Mouse (Mus musculus) heart, embryonic 11.5 days (tissue): Measurements from ENCODE around the gene Ppp1r35. TPM values are rescaled to one million over a fixed set of nuclear protein-coding genes. Genes with fewer than 3 reads are reported as not detected.

Experiments
- ATAC-seq: fragments of 200-750 bp; cut with Nextera tagmentation; replicated peaks from 2 replicates; pipeline ENCODE4 v1.8.0; 2017; ENCODE audit warnings: moderate library complexity; ENCODE audit not compliant: insufficient number of reproducible peaks, low FRiP score, low TSS enrichment
- H3K27ac ChIP-seq: fragments of 300-500 bp; sonication (generic); 2 replicates; pipeline ENCODE4 v1.5.1; 2014; ENCODE audit warnings: mild to moderate bottlenecking, low read depth, low read length
- H3K27me3 ChIP-seq: fragments of 300-500 bp; sonication (generic); 2 replicates; pipeline ENCODE4 v1.6.1; 2014; ENCODE audit warnings: mild to moderate bottlenecking, low read length, mixed read lengths; ENCODE audit not compliant: control insufficient read depth, insufficient read depth
- H3K36me3 ChIP-seq: fragments of 300-500 bp; sonication (generic); 2 replicates; pipeline ENCODE4 v1.6.1; 2014; ENCODE audit warnings: mild to moderate bottlenecking, low read length, moderate library complexity, mixed read lengths; ENCODE audit not compliant: control insufficient read depth, insufficient read depth
- H3K4me1 ChIP-seq: fragments of 300-500 bp; sonication (generic); 2 replicates; pipeline ENCODE4 v1.6.1; 2014; ENCODE audit warnings: low read length; ENCODE audit not compliant: control insufficient read depth, insufficient read depth
- H3K4me2 ChIP-seq: fragments of 300-500 bp; sonication (generic); 2 replicates; pipeline ENCODE4 v1.6.1; 2014; ENCODE audit warnings: mild to moderate bottlenecking, moderate library complexity
- H3K4me3 ChIP-seq: fragments of 300-500 bp; sonication (generic); 2 replicates; pipeline ENCODE4 v1.5.1; 2014; ENCODE audit warnings: low read depth, low read length
- H3K9ac ChIP-seq: fragments of 300-500 bp; sonication (generic); 2 replicates; pipeline ENCODE4 v1.6.1; 2014; ENCODE audit warnings: mild to moderate bottlenecking, low read depth, low read length, moderate library complexity
- H3K9me3 ChIP-seq: fragments of 300-500 bp; sonication (generic); replicated peaks from 2 replicates; pipeline ENCODE4 v1.6.1; 2016; ENCODE audit warnings: low read length; ENCODE audit not compliant: control insufficient read depth
- WGBS: fragments of 180-500 bp; shearing (Covaris S2); extraction: QIAGEN DNeasy Blood & Tissue Kit; methylation state at CpG from one replicate; pipeline ENCODE4 v1.1.7; 2014; ENCODE audit not compliant: insufficient replicate concordance; 5-methylcytosine and 5-hydroxymethylcytosine counted together
- polyA plus RNA-seq: library from polyadenylated mRNA; unstranded; fragments of >200 nt; fragmentation: Nextera tagmentation; extraction: Ambion mirVana; gene quantifications from 2 replicates; pipeline ENCODE4 v1.2.1, GENCODE M21; 2014

Gene Ppp1r35
- polyA plus RNA-seq, 1 experiment from 2014 or later: 35.3 TPM

- peak overlapping the region; percentile 69 for H3K4me3 ChIP-seq
- H3K27me3 ChIP-seq: no peaks in the 10 kb centered on the region
- no peak for ATAC-seq
- H3K4me2 ChIP-seq: peak overlapping the region; percentile 95
- no peaks in the 10 kb centered on the region for H3K9me3 ChIP-seq
- H3K9ac ChIP-seq: peak overlapping the region; percentile 77; the same call in 1 of the 2 replicates
- no peak overlapping the region for H3K27ac ChIP-seq
- H3K4me1 ChIP-seq: peaks cover 17% of the 10 kb centered on the region
- no peaks in the 10 kb centered on the region for H3K36me3 ChIP-seq
- 61% methylated on average over 10 of the region's 10 CpGs for WGBS
Observed at GRCm38 (mm10) chr5:137742048-137742447, 36.6 kb upstream of the Ppp1r35 start.

GRCm38 (mm10) chr5:137742836-137743235, 35.8 kb upstream of the Ppp1r35 start:
- Histone ChIP-seq H3K27ac (no peak overlapping the region), H3K36me3 (no peaks in the 10 kb centered on the region), H3K4me2 (no peak overlapping the region), H3K9ac (no peak overlapping the region), H3K4me3 (no peak overlapping the region), H3K4me1 (peaks cover 17% of the 10 kb centered on the region), H3K27me3 (no peaks in the 10 kb centered on the region), H3K9me3 (no peaks in the 10 kb centered on the region)
- ATAC-seq: no peak
- 92% methylated on average over 6 of the region's 6 CpGs for WGBS

- Histone ChIP-seq H3K4me2 (no peak overlapping the region), H3K4me3 (no peak overlapping the region), H3K27ac (no peak overlapping the region), H3K4me1 (peaks cover 25% of the 10 kb centered on the region), H3K9me3 (no peaks in the 10 kb centered on the region), H3K27me3 (no peaks in the 10 kb centered on the region), H3K36me3 (no peaks in the 10 kb centered on the region), H3K9ac (no peak overlapping the region)
- WGBS: 90% methylated on average over 7 of the region's 7 CpGs
- no peak for ATAC-seq
Observed at GRCm38 (mm10) chr5:137744197-137744596, 34.5 kb upstream of the Ppp1r35 start.

GRCm38 (mm10) chr5:137745214-137746171, 33.2 kb upstream of the Ppp1r35 start, which contains the start of gene Tsc22d4:
Tsc22d4 (plus strand) TSS chr5:137745730.
- H3K27ac ChIP-seq: peak within 1 kb of the TSS; percentile 95
- peak; percentile 83 for ATAC-seq
- WGBS: 5% methylated on average over 28 of the region's 28 CpGs

GRCm38 (mm10) chr5:137746282-137746850, 32.3 kb upstream of the Ppp1r35 start:
- Histone ChIP-seq H3K4me3 (peak overlapping the region; percentile 75), H3K4me1 (peaks cover 33% of the 10 kb centered on the region), H3K9me3 (no peaks in the 10 kb centered on the region), H3K36me3 (peaks cover 2% of the 10 kb centered on the region; the same call in 1 of the 2 replicates), H3K4me2 (peak overlapping the region; percentile 87), H3K9ac (peak overlapping the region; percentile 94), H3K27ac (peak overlapping the region; percentile 95), H3K27me3 (no peaks in the 10 kb centered on the region)
- WGBS: under 1% methylated on average over 20 of the region's 20 CpGs
- peak; percentile 60 for ATAC-seq

More at GRCm38 (mm10) chr5:137745214-137746171, 33.2 kb upstream of the Ppp1r35 start, which contains the start of gene Tsc22d4:
- peak within 1 kb of the TSS; percentile 94 for H3K9ac ChIP-seq
- no peaks in the 10 kb centered on the region for H3K9me3 ChIP-seq
- no peaks in the 10 kb centered on the region for H3K27me3 ChIP-seq
- H3K4me2 ChIP-seq: peak within 1 kb of the TSS; percentile 87
- H3K36me3 ChIP-seq: no peaks in the 10 kb centered on the region
- peak within 1 kb of the TSS; percentile 75 for H3K4me3 ChIP-seq
- H3K4me1 ChIP-seq: peaks cover 25% of the 10 kb centered on the region

GRCm38 (mm10) chr5:137746851-137747325, 31.8 kb upstream of the Ppp1r35 start:
- no peak for ATAC-seq

GRCm38 (mm10) chr5:137747326-137747961, 31.2 kb upstream of the Ppp1r35 start:
- Histone ChIP-seq H3K4me1 (peaks cover 36% of the 10 kb centered on the region), H3K27ac (peak overlapping the region; percentile 95), H3K27me3 (no peaks in the 10 kb centered on the region), H3K9ac (peak overlapping the region; percentile 94), H3K4me3 (peak overlapping the region; percentile 75), H3K4me2 (peak overlapping the region; percentile 87), H3K9me3 (no peaks in the 10 kb centered on the region), H3K36me3 (peaks cover 10% of the 10 kb centered on the region)
- peak; percentile 29 for ATAC-seq
- WGBS: 3% methylated on average over 26 of the region's 26 CpGs

More at GRCm38 (mm10) chr5:137746851-137747325, 31.8 kb upstream of the Ppp1r35 start:
- Histone ChIP-seq H3K27ac (peak overlapping the region; percentile 95), H3K27me3 (no peaks in the 10 kb centered on the region), H3K4me1 (peaks cover 33% of the 10 kb centered on the region), H3K9me3 (no peaks in the 10 kb centered on the region), H3K36me3 (peaks cover 5% of the 10 kb centered on the region), H3K9ac (peak overlapping the region; percentile 94), H3K4me3 (peak overlapping the region; percentile 75), H3K4me2 (peak overlapping the region; percentile 87)
- 0% methylated on average over 16 of the region's 16 CpGs for WGBS

- peaks cover 10% of the 10 kb centered on the region for H3K36me3 ChIP-seq
- H3K4me2 ChIP-seq: peak overlapping the region; percentile 87
- H3K27me3 ChIP-seq: no peaks in the 10 kb centered on the region
- H3K9ac ChIP-seq: peak overlapping the region; percentile 62
- 19% methylated on average over 5 of the region's 5 CpGs for WGBS
- peak overlapping the region; percentile 95 for H3K27ac ChIP-seq
- H3K9me3 ChIP-seq: no peaks in the 10 kb centered on the region
- no peak for ATAC-seq
- H3K4me1 ChIP-seq: peaks cover 42% of the 10 kb centered on the region
- peak overlapping the region; percentile 75 for H3K4me3 ChIP-seq
Observed at GRCm38 (mm10) chr5:137748130-137748770, 30.4 kb upstream of the Ppp1r35 start.
